Mouse (Mus musculus) skeletal muscle tissue, adult 2 months (tissue): ENCODE results near the gene Syt16.

ENCODE experiments used
- DNase-seq: peaks from one replicate; pipeline ENCODE4 v3.0.0-alpha.2; 2012; ENCODE audit warnings: low read depth, low spot score

Gene Syt16

GRCm38 (mm10) chr12:74013739-74014138 lies 16.3 kb downstream of the Syt16 start:
- DNase-seq = peak; percentile 37

DNA sequence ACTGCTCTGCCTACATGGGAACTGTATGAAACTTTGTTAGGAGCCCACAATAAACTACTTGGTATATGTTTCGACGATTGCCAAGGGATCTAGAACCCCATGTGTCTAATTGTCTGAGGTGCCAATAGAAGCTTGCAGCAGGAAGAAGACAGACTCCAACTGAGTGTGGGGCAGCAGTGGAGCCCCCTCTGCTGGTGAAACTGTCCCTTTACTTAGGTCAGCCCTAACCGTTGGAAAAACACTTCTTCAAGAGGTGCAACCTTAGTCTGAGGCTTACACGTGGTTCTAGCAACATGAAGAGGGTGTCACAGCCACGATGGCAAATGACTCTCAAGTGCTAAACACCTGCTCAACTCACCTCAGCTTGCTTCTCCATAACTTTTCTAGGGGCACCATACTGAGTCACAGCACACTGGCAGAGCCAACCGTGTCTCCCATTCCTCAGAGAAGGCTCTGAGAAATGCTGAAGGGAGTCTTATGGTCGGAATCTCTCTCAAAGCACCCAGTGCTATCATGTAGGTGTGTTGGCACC lies 17.3 kb downstream of the Syt16 start:
- DNase-seq = no peak

GRCm38 (mm10) chr12:74015491-74015890 lies 18.0 kb downstream of the Syt16 start:
- DNase-seq = no peak

GRCm38 (mm10) chr12:74023260-74023659 lies 25.8 kb downstream of the Syt16 start:
- DNase-seq = no peak

DNA sequence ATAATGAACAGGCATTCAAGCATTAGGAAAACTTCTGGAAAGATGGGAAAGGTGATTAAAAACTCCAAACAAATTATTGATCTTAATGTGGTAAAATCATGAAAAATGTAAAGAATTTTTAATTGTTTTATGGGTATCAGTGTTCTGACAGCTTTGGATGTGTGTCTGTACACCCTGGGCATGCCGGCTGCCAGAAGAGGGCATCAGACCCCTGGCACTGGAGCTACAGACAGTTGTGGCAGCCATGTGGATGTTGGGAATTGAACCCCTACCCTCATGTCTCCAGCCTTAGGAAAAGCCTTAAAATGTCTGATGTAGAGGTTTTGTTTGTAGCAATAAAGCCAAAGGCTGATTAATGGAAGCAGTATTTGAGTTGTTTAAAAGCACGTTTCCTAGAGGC lies 27.5 kb downstream of the Syt16 start:
- no peak for DNase-seq

DNA sequence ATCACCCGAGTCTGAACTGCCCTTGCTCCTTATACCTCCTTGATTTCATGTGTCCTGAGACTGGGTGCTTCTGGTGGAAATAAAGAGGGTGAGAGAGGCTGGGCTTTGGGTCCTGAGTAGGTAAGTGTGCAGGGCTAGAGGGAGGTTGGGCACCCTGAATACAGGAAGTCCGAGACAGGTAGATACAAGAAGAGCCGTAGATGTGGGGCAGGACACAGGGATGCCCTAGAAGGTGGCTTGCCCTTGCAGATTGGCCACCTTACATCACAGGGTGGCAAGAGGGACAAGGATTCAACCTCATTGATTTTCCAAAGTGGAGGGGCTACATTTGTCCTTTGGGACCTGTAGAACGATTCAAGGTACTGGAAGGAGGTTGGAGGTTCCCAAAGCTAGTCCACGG lies 45.8 kb downstream of the Syt16 start:
- no peak for DNase-seq

- DNase-seq = no peak
Observed at GRCm38 (mm10) chr12:74043755-74044154, 46.3 kb downstream of the Syt16 start.

DNA sequence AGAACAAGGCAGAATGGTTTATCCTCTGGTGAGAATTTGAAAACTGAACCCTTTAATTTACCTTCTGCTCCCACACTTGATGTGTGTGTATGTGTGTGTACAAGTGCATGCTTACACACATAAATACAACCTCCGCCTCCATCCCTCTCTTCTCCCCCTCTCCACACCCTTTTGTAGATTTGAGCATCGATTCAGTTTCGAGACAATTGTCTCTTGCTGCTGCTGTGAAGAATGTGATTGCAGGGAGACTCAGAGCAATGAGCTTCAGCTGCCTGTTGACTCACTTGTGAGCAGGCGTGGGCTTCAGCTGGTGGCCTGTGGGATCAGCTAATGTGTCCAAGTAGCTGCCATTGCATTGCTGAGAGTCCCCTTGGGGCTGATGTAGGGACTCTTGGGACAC lies 46.8 kb downstream of the Syt16 start:
- no peak for DNase-seq

DNA sequence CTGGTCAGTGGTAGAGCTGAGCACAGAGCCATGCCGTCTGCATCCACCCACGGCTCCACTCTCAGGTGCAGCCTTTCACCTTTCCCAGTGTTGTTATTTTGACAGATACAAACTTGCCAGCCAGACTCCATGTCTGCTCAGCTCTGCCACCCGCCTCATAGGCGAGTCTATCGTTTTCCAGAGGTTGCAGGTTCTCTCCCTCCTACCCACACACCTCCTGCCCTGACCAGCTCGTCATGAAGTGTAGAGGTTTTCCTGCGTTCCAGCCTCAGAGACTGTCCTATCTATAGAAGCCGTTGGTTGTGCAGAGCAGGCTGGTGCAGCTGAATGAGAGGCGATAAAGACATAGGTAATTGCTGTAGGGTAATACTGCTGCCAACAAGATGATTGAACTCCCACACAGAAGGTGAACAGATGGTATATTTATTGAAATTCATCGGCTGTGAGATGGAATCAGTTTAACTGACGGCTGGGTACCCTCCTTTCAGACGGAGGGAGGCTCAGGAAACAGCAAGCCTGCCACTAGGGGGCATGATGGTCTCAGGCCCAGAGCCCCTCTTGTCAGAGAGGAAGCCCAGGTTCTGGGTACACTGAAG lies 58.0 kb downstream of the Syt16 start:
- no peak for DNase-seq

- DNase-seq = no peak
Observed at GRCm38 (mm10) chr12:74056162-74056561, 58.7 kb downstream of the Syt16 start.

- DNase-seq = no peak
Observed at GRCm38 (mm10) chr12:74062547-74062946, 65.1 kb downstream of the Syt16 start.

- no peak for DNase-seq
Observed at GRCm38 (mm10) chr12:74068912-74069311, 71.5 kb downstream of the Syt16 start.

- no peak for DNase-seq
Observed at GRCm38 (mm10) chr12:74075590-74075989, 78.1 kb downstream of the Syt16 start.

GRCm38 (mm10) chr12:74076091-74076490 lies 78.6 kb downstream of the Syt16 start:
- DNase-seq = no peak

DNA sequence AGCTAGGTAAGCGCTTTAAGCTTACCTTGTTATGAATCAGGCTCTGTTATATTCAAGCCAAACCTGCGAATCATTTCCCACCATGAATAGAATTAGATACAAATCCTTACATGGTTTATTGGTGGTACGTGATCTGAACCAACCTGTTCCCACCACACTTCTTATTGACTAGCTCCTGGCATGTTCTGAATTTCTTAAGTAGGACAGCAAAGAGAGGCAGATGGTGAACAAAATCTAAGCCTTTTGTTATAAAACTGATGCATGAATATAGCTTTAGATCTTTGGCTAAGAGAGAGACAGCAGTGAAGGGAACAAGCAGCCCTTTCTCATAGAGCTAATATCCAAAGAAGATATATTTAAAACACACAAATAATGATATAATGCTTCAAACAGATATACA lies 83.7 kb downstream of the Syt16 start:
- DNase-seq = no peak

DNA sequence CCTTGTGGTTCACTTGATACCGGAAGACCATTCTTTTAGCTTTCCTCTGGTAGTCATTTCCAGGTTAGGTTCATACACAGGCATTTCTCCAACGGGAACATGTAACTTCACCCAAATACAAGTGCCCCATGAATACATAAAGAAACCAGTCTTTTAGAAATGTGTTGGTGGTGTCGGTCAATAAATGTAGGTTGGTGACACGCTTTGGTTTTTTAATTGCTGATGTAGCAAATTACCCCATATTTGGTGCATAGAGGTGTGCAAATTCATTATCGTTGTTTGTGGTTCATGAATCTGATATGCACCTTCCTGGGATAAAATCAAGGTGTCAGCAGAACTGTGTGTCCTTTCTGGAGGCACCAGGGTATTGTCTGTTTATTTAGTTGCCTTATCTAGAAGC lies 86.9 kb downstream of the Syt16 start:
- DNase-seq = no peak

GRCm38 (mm10) chr12:74087086-74087485 lies 89.6 kb downstream of the Syt16 start:
- DNase-seq = no peak

DNA sequence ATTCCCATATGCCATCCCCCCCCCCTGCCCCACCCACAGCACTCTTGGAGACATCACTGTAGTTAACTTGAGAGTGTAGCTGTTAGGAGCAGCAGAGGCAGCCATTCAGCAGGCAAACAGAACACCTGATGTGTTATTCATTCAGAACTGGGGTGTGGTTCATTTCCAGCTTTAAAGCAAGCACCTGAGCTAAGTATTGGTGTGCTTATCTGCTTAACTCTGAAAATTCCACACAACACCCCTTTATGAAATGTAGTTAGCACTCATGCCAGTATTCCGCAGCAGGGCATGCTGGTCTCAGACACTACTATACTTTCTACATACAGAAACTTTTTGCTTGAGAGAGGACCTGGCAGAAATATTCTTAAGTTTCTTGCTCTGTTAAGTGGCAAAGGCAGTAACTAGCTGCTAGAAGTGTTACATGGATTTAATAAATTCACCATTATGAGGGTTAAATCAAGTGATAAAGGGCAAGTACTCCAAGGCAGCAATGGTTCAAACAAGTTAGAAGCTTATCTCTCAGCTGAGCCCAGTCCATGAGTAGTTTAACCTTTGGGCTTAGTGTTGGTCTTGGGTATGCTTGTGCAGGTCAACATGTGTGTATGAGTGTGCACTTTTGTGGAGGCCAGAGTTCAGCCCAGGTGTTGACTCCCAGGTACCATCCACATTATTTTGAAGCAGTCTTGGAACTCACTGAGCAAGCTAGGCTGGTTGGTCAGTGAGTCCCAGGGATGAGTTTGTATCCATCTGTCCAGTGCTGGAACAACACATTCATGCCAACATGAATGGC lies 92.1 kb downstream of the Syt16 start:
- DNase-seq = no peak

DNA sequence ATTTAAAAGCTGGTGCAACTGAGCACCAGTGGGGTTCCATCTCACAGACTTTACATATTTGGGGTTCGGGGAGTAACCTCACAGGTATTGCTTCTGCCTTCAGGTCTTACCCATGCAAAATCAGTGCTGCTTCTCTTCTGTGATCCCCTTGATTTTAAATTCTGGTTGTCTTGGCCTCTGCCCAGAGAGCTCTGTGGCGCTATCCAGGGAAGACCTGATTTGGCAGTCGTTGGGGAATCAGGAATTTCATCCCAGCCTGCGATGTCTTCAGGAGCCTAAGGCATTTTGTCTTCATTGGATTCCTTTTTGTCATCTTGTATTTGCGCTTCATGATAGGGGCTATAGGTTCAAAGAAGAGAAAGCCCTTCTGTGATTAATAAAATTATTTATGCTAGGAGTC lies 95.1 kb downstream of the Syt16 start:
- no peak for DNase-seq

DNA sequence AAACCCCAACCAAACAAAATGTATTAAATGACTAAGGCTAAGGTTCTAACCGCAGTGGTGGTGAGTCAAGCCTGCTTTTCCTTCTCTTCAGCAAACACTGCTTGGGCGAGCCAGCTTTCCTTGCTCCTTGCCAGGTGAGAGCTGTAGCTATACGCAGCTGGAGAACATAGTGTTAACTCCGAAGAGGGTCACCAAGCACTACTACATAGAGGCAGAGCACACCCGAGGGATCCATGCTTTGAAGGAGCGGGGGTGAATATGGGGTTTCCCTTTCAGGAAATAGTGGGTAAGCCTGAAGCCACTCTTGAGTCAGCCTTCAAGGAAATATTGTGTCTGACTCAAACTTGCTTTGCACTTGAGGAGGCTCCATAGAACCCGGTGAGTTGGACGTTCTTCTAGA lies 95.6 kb downstream of the Syt16 start:
- no peak for DNase-seq

- no peak for DNase-seq
Observed at GRCm38 (mm10) chr12:74094701-74095100, 97.2 kb downstream of the Syt16 start.

GRCm38 (mm10) chr12:74098572-74099290 lies 101.3 kb downstream of the Syt16 start:
- no peak for DNase-seq
